Mouse (Mus musculus) frontal cortex, postnatal 14 days (tissue): ENCODE data around the gene Crybb1.

Experiments
- DNase-seq, 2 experiments: peaks; one replicate each; pipeline ENCODE4 v3.0.0; 2022; ENCODE audit warnings: low spot score in 2 of 2

Gene Crybb1

GRCm38 (mm10) chr5:112237866-112238570 is 17.6 kb upstream of the Crybb1 start:
- DNase-seq = no peak

GRCm38 (mm10) chr5:112238781-112239482 is 16.7 kb upstream of the Crybb1 start:
- no peak for DNase-seq

GRCm38 (mm10) chr5:112240761-112241160 is 14.9 kb upstream of the Crybb1 start:
- DNase-seq = peak; percentile 83 to 87

GRCm38 (mm10) chr5:112241849-112242248 is 13.8 kb upstream of the Crybb1 start:
- DNase-seq = no peak

GRCm38 (mm10) chr5:112242361-112242778 is 13.2 kb upstream of the Crybb1 start:
- no peak for DNase-seq

GRCm38 (mm10) chr5:112243041-112243440 is 12.6 kb upstream of the Crybb1 start:
- no peak for DNase-seq

GRCm38 (mm10) chr5:112243539-112244274 is 11.9 kb upstream of the Crybb1 start:
- DNase-seq = no peak

- no peak for DNase-seq
Measured at GRCm38 (mm10) chr5:112244275-112244562, 11.4 kb upstream of the Crybb1 start.

GRCm38 (mm10) chr5:112244890-112245615 is 10.6 kb upstream of the Crybb1 start:
- no peak for DNase-seq

- DNase-seq = no peak
Measured at GRCm38 (mm10) chr5:112247399-112247798, 8.2 kb upstream of the Crybb1 start.

- DNase-seq = no peak
Measured at GRCm38 (mm10) chr5:112249106-112249505, 6.5 kb upstream of the Crybb1 start.

- DNase-seq = no peak
Measured at GRCm38 (mm10) chr5:112252400-112252799, 3.2 kb upstream of the Crybb1 start, which contains the start of gene Cryba4. Gene Cryba4 (minus strand): TSS chr5:112252518.

GRCm38 (mm10) chr5:112253169-112253568 is 2.4 kb upstream of the Crybb1 start:
- no peak for DNase-seq

- DNase-seq = peak; percentile 56 to 73
Measured at GRCm38 (mm10) chr5:112254282-112254806, 1.3 kb upstream of the Crybb1 start.

- no peak for DNase-seq
Measured at GRCm38 (mm10) chr5:112256457-112256856, 842 bp downstream of the Crybb1 start.

GRCm38 (mm10) chr5:112257896-112258295 is 2.3 kb downstream of the Crybb1 start:
- DNase-seq = no peak

GRCm38 (mm10) chr5:112259862-112260650 is 4.4 kb downstream of the Crybb1 start:
- no peak for DNase-seq

- DNase-seq = no peak
Measured at GRCm38 (mm10) chr5:112260818-112261217, 5.2 kb downstream of the Crybb1 start.

GRCm38 (mm10) chr5:112264099-112264498 is 8.5 kb downstream of the Crybb1 start:
- DNase-seq = no peak

GRCm38 (mm10) chr5:112265110-112265509 is 9.5 kb downstream of the Crybb1 start:
- no peak for DNase-seq

- no peak for DNase-seq
Measured at GRCm38 (mm10) chr5:112265515-112265914, 9.9 kb downstream of the Crybb1 start.
